8 mouse cellular contexts compared by ENCODE assay signal in genomic region chr2:32607262-32607947, GRCm38 (mm10). TPM values are rescaled to one million over a fixed set of nuclear protein-coding genes. Genes with fewer than 3 reads are reported as not detected.
DNase-seq lines count a peak whose midpoint lies in the region; ATAC-seq and TF ChIP-seq lines count a peak whose summit lies in the region.

No protein-coding gene starts in this region.

- peak overlapping the region; percentile 86 for H3K9ac ChIP-seq in kidney, embryonic 16.5 days (replicated peaks; ENCODE audit: low read length)
- H3K9ac ChIP-seq in heart, embryonic 14.5 days (ENCODE audit: low read length) = peak overlapping the region; percentile 86
- H3K9ac ChIP-seq in limb, embryonic 14.5 days (ENCODE audit: low read depth, low read length, severe bottlenecking) = peak overlapping the region; percentile 85
- H3K9ac ChIP-seq in midbrain, embryonic 12.5 days (replicated peaks) = peak overlapping the region; percentile 77
- peak overlapping the region; percentile 71 for H3K9ac ChIP-seq in stomach, postnatal 0 days (ENCODE audit: low read length)

- no peaks in the 10 kb centered on the region for H3K27me3 ChIP-seq in kidney, embryonic 16.5 days (ENCODE audit: insufficient read depth, low read length)
- 0 out of 2 replicates have a peak, but pooled peaks cover 6% of the 10 kb centered on the region for H3K27me3 ChIP-seq in embryonic facial prominence, embryonic 10.5 days (replicated peaks; ENCODE audit: low read depth, poor library complexity, severe bottlenecking)
- no peaks in the 10 kb centered on the region for H3K27me3 ChIP-seq in heart, embryonic 14.5 days (ENCODE audit: control insufficient read depth, insufficient read depth, low read length)
- H3K27me3 ChIP-seq in limb, embryonic 14.5 days (ENCODE audit: control insufficient read depth, insufficient read depth, low read length) = no peaks in the 10 kb centered on the region
- peaks cover 27% of the 10 kb centered on the region for H3K27me3 ChIP-seq in midbrain, embryonic 12.5 days
- H3K27me3 ChIP-seq in stomach, postnatal 0 days (ENCODE audit: control insufficient read depth, insufficient read depth, low read length) = no peaks in the 10 kb centered on the region

- no peaks in the 10 kb centered on the region for H3K9me3 ChIP-seq in kidney, embryonic 16.5 days (ENCODE audit: low read length)
- H3K9me3 ChIP-seq in embryonic facial prominence, embryonic 10.5 days = peaks cover 2% of the 10 kb centered on the region; the same call in 1 of the 2 replicates
- no peaks in the 10 kb centered on the region for H3K9me3 ChIP-seq in heart, embryonic 14.5 days (ENCODE audit: control insufficient read depth, low read length)
- no peaks in the 10 kb centered on the region for H3K9me3 ChIP-seq in limb, embryonic 14.5 days (ENCODE audit: control insufficient read depth, low read length)
- no peaks in the 10 kb centered on the region for H3K9me3 ChIP-seq in midbrain, embryonic 12.5 days
- H3K9me3 ChIP-seq in stomach, postnatal 0 days (ENCODE audit: control insufficient read depth, low read length) = no peaks in the 10 kb centered on the region

- peaks cover 3% of the 10 kb centered on the region; the same call in 1 of the 2 replicates for H3K36me3 ChIP-seq in kidney, embryonic 16.5 days (ENCODE audit: insufficient read depth, low read length)
- H3K36me3 ChIP-seq in embryonic facial prominence, embryonic 10.5 days (replicated peaks) = peaks cover 8% of the 10 kb centered on the region
- peaks cover 4% of the 10 kb centered on the region for H3K36me3 ChIP-seq in heart, embryonic 14.5 days (ENCODE audit: control insufficient read depth, insufficient read depth, low read length)
- 0 out of 2 replicates have a peak, but pooled peaks cover 3% of the 10 kb centered on the region for H3K36me3 ChIP-seq in limb, embryonic 14.5 days (ENCODE audit: control insufficient read depth, insufficient read depth, low read length)
- H3K36me3 ChIP-seq in midbrain, embryonic 12.5 days = no peaks in the 10 kb centered on the region
- no peaks in the 10 kb centered on the region for H3K36me3 ChIP-seq in stomach, postnatal 0 days (ENCODE audit: control insufficient read depth, insufficient read depth, low read length)

- no peak for DNase-seq in kidney, adult 9 months
- DNase-seq in R1 (ENCODE audit: low read depth, low spot score) = peak; percentile 74
- peak; percentile 79 for DNase-seq in embryonic facial prominence, embryonic 10.5 days (ENCODE audit: low spot score)
- DNase-seq in limb, embryonic 14.5 days (ENCODE audit: low spot score) = peak; percentile 76
- DNase-seq in stomach, postnatal 0 days (ENCODE audit: low spot score) = no peak

- no peak for TF ChIP-seq POLR2A in limb, embryonic 14.5 days (IDR thresholded peaks at IDR 0.05; ENCODE audit: borderline replicate concordance, extremely low read depth, insufficient read depth, insufficient read length)

- H3K4me2 ChIP-seq in kidney, embryonic 16.5 days (replicated peaks; ENCODE audit: low read depth, low read length) = peak overlapping the region; percentile 88
- peak overlapping the region; percentile 80 for H3K4me2 ChIP-seq in heart, embryonic 14.5 days (ENCODE audit: low read length)
- peak overlapping the region; percentile 79 for H3K4me2 ChIP-seq in limb, embryonic 14.5 days (replicated peaks; ENCODE audit: low read depth, low read length, severe bottlenecking)
- H3K4me2 ChIP-seq in midbrain, embryonic 12.5 days (replicated peaks) = peak overlapping the region; percentile 93
- peak overlapping the region; percentile 82 for H3K4me2 ChIP-seq in stomach, postnatal 0 days (replicated peaks; ENCODE audit: low read depth)

- TF ChIP-seq EP300 in stomach, postnatal 0 days (optimal IDR thresholded peaks at IDR 0.05) = no peak

- peak overlapping the region; percentile 27; the same call in 1 of the 2 replicates for H3K27ac ChIP-seq in kidney, embryonic 16.5 days (ENCODE audit: low read length)
- peak overlapping the region; percentile 91 for H3K27ac ChIP-seq in embryonic facial prominence, embryonic 10.5 days (replicated peaks)
- peak overlapping the region; percentile 25 to 91; a peak in 3 of 4 replicates for H3K27ac ChIP-seq in heart, embryonic 14.5 days (replicated peaks in 1 of 2; ENCODE audit: control insufficient read depth in 1 of 2, insufficient read depth in 1 of 2, low read depth in 2 of 2, low read length in 2 of 2)
- H3K27ac ChIP-seq in limb, embryonic 14.5 days (replicated peaks; ENCODE audit: low read depth, low read length) = peak overlapping the region; percentile 35; the same call in 1 of the 2 replicates
- no peak overlapping the region for H3K27ac ChIP-seq in midbrain, embryonic 12.5 days (replicated peaks)
- H3K27ac ChIP-seq in stomach, postnatal 0 days (replicated peaks) = peak overlapping the region; percentile 73; the same call in 1 of the 2 replicates

- peak; percentile 43 for ATAC-seq in kidney, embryonic 16.5 days (ENCODE audit: low FRiP score, low TSS enrichment)
- no peak for ATAC-seq in heart, embryonic 14.5 days (ENCODE audit: insufficient number of reproducible peaks, insufficient read depth, low FRiP score, low read depth)
- ATAC-seq in limb, embryonic 14.5 days (ENCODE audit: low FRiP score, low read depth) = peak; percentile 47; the same call in 1 of the 2 replicates
- peak; percentile 38; the same call in 1 of the 2 replicates for ATAC-seq in midbrain, embryonic 12.5 days (ENCODE audit: low FRiP score, low read depth)
- ATAC-seq in stomach, postnatal 0 days (ENCODE audit: low FRiP score, low TSS enrichment) = peak; percentile 11

- peak overlapping the region; percentile 68 for H3K4me3 ChIP-seq in kidney, embryonic 16.5 days (ENCODE audit: low read length)
- peak overlapping the region; percentile 81 for H3K4me3 ChIP-seq in embryonic facial prominence, embryonic 10.5 days
- H3K4me3 ChIP-seq in heart, embryonic 14.5 days (ENCODE audit: control insufficient read depth in 1 of 2, insufficient read depth in 1 of 2, low read depth in 1 of 2, low read length in 2 of 2) = peak overlapping the region; percentile 74 to 80
- peak overlapping the region; percentile 82 for H3K4me3 ChIP-seq in limb, embryonic 14.5 days (replicated peaks; ENCODE audit: low read length)
- H3K4me3 ChIP-seq in midbrain, embryonic 12.5 days = peak overlapping the region; percentile 59
- H3K4me3 ChIP-seq in stomach, postnatal 0 days (ENCODE audit: low read depth, low read length) = peak overlapping the region; percentile 70

- WGBS in kidney, embryonic 16.5 days = 2% methylated on average over 33 of the region's 34 CpGs
- WGBS in embryonic facial prominence, embryonic 10.5 days = 6% methylated on average over 34 of the region's 34 CpGs
- WGBS in heart, embryonic 14.5 days = 3% methylated on average over 34 of the region's 34 CpGs
- 10% methylated on average over 26 of the region's 34 CpGs for WGBS in limb, embryonic 14.5 days
- 8% methylated on average over 34 of the region's 34 CpGs for WGBS in midbrain, embryonic 12.5 days
- 4% methylated on average over 34 of the region's 34 CpGs for WGBS in stomach, postnatal 0 days

- peaks cover 38% of the 10 kb centered on the region for H3K4me1 ChIP-seq in kidney, embryonic 16.5 days (ENCODE audit: insufficient read depth, low read length)
- peaks cover 58% of the 10 kb centered on the region for H3K4me1 ChIP-seq in embryonic facial prominence, embryonic 10.5 days
- H3K4me1 ChIP-seq in heart, embryonic 14.5 days (ENCODE audit: control insufficient read depth in 2 of 2, insufficient read depth in 2 of 2, low read length in 2 of 2) = peaks cover 25 to 41% of the 10 kb centered on the region in 2 experiments
- peaks cover 22% of the 10 kb centered on the region for H3K4me1 ChIP-seq in limb, embryonic 14.5 days (ENCODE audit: control insufficient read depth, insufficient read depth, low read length)
- peaks cover 30% of the 10 kb centered on the region for H3K4me1 ChIP-seq in midbrain, embryonic 12.5 days
- H3K4me1 ChIP-seq in stomach, postnatal 0 days (replicated peaks; ENCODE audit: control insufficient read depth, insufficient read depth) = peaks cover 6% of the 10 kb centered on the region; the same call in 1 of the 2 replicates

- TF ChIP-seq CTCF in stomach, postnatal 0 days (IDR thresholded peaks at IDR 0.05; ENCODE audit: low read depth) = no peak

RNA-seq across cellular contexts. Expression of gene St6galnac6, which starts 7.9 kb away (rescaled TPM):
- polyA plus RNA-seq in kidney, embryonic 16.5 days (2015; fragmentation: Nextera tagmentation; extraction: Ambion mirVana) = 18.5 and 18.6 TPM in 2 replicates
- polyA plus RNA-seq in embryonic facial prominence, embryonic 10.5 days (2016; fragmentation: Nextera tagmentation; extraction: Ambion mirVana) = 17.1 and 17.3 TPM in 2 replicates
- 11.0 and 12.2 TPM in 2 replicates for polyA plus RNA-seq in heart, embryonic 14.5 days (2014; fragmentation: Nextera tagmentation; extraction: Ambion mirVana)
- polyA plus RNA-seq in limb, embryonic 14.5 days (2012; rRNA removed) = 39.2 and 52.9 TPM in 2 replicates
- polyA plus RNA-seq in limb, embryonic 14.5 days (2014; fragmentation: Nextera tagmentation; extraction: Ambion mirVana) = 10.7 and 11.7 TPM in 2 replicates
- 10.6 and 11.2 TPM in 2 replicates for polyA plus RNA-seq in midbrain, embryonic 12.5 days (2016; fragmentation: Nextera tagmentation; extraction: Ambion mirVana)
- 9.1 and 11.3 TPM in 2 replicates for polyA plus RNA-seq in stomach, postnatal 0 days (2015; fragmentation: Nextera tagmentation; extraction: Ambion mirVana)

RNA-seq across cellular contexts. Expression of gene Ak1, which starts 14.2 kb away (rescaled TPM):
- 35.7 and 39.1 TPM in 2 replicates for polyA plus RNA-seq in kidney, embryonic 16.5 days (2015; fragmentation: Nextera tagmentation; extraction: Ambion mirVana)
- 20.5 and 24.7 TPM in 2 replicates for polyA plus RNA-seq in embryonic facial prominence, embryonic 10.5 days (2016; fragmentation: Nextera tagmentation; extraction: Ambion mirVana)
- polyA plus RNA-seq in heart, embryonic 14.5 days (2014; fragmentation: Nextera tagmentation; extraction: Ambion mirVana) = 336 and 355 TPM in 2 replicates
- polyA plus RNA-seq in limb, embryonic 14.5 days (2012; rRNA removed) = 25.5 and 26.7 TPM in 2 replicates
- 44.1 and 56.2 TPM in 2 replicates for polyA plus RNA-seq in limb, embryonic 14.5 days (2014; fragmentation: Nextera tagmentation; extraction: Ambion mirVana)
- 31.6 and 34.7 TPM in 2 replicates for polyA plus RNA-seq in midbrain, embryonic 12.5 days (2016; fragmentation: Nextera tagmentation; extraction: Ambion mirVana)
- 21.8 and 26.1 TPM in 2 replicates for polyA plus RNA-seq in stomach, postnatal 0 days (2015; fragmentation: Nextera tagmentation; extraction: Ambion mirVana)

RNA-seq across cellular contexts. Expression of gene St6galnac4, which starts 20.5 kb away (rescaled TPM):
- polyA plus RNA-seq in kidney, embryonic 16.5 days (2015; fragmentation: Nextera tagmentation; extraction: Ambion mirVana) = 24.7 TPM in 2 replicates
- 25.1 and 26.4 TPM in 2 replicates for polyA plus RNA-seq in embryonic facial prominence, embryonic 10.5 days (2016; fragmentation: Nextera tagmentation; extraction: Ambion mirVana)
- polyA plus RNA-seq in heart, embryonic 14.5 days (2014; fragmentation: Nextera tagmentation; extraction: Ambion mirVana) = 33.4 and 35.7 TPM in 2 replicates
- 31.8 and 44.9 TPM in 2 replicates for polyA plus RNA-seq in limb, embryonic 14.5 days (2012; rRNA removed)
- 33.3 and 33.9 TPM in 2 replicates for polyA plus RNA-seq in limb, embryonic 14.5 days (2014; fragmentation: Nextera tagmentation; extraction: Ambion mirVana)
- polyA plus RNA-seq in midbrain, embryonic 12.5 days (2016; fragmentation: Nextera tagmentation; extraction: Ambion mirVana) = 16.1 and 17.9 TPM in 2 replicates
- 7.4 and 7.7 TPM in 2 replicates for polyA plus RNA-seq in stomach, postnatal 0 days (2015; fragmentation: Nextera tagmentation; extraction: Ambion mirVana)

RNA-seq across cellular contexts. Expression of gene 9430097D07Rik, which starts 31.9 kb away (rescaled TPM):
- polyA plus RNA-seq in kidney, embryonic 16.5 days (2015; fragmentation: Nextera tagmentation; extraction: Ambion mirVana) = 0.12 and 0.16 TPM in 2 replicates
- 0.11 TPM in 2 replicates for polyA plus RNA-seq in embryonic facial prominence, embryonic 10.5 days (2016; fragmentation: Nextera tagmentation; extraction: Ambion mirVana)
- 0.13 TPM in 1 of 2 replicates, not detected in the other for polyA plus RNA-seq in heart, embryonic 14.5 days (2014; fragmentation: Nextera tagmentation; extraction: Ambion mirVana)
- polyA plus RNA-seq in limb, embryonic 14.5 days (2012; rRNA removed) = 0.09 TPM in 1 of 2 replicates, not detected in the other
- polyA plus RNA-seq in limb, embryonic 14.5 days (2014; fragmentation: Nextera tagmentation; extraction: Ambion mirVana) = 0.17 TPM in 1 of 2 replicates, not detected in the other
- 0.16 and 0.56 TPM in 2 replicates for polyA plus RNA-seq in midbrain, embryonic 12.5 days (2016; fragmentation: Nextera tagmentation; extraction: Ambion mirVana)
- polyA plus RNA-seq in stomach, postnatal 0 days (2015; fragmentation: Nextera tagmentation; extraction: Ambion mirVana) = not detected in 2 replicates

RNA-seq across cellular contexts. Expression of gene Pip5kl1, which starts 32.8 kb away (rescaled TPM):
- polyA plus RNA-seq in kidney, embryonic 16.5 days (2015; fragmentation: Nextera tagmentation; extraction: Ambion mirVana) = 2.5 and 2.6 TPM in 2 replicates
- polyA plus RNA-seq in embryonic facial prominence, embryonic 10.5 days (2016; fragmentation: Nextera tagmentation; extraction: Ambion mirVana) = 2.0 and 2.1 TPM in 2 replicates
- 0.19 TPM in 1 of 2 replicates, not detected in the other for polyA plus RNA-seq in heart, embryonic 14.5 days (2014; fragmentation: Nextera tagmentation; extraction: Ambion mirVana)
- polyA plus RNA-seq in limb, embryonic 14.5 days (2012; rRNA removed) = 1.9 and 3.1 TPM in 2 replicates
- polyA plus RNA-seq in limb, embryonic 14.5 days (2014; fragmentation: Nextera tagmentation; extraction: Ambion mirVana) = 0.43 and 1.3 TPM in 2 replicates
- 2.7 and 3.1 TPM in 2 replicates for polyA plus RNA-seq in midbrain, embryonic 12.5 days (2016; fragmentation: Nextera tagmentation; extraction: Ambion mirVana)
- polyA plus RNA-seq in stomach, postnatal 0 days (2015; fragmentation: Nextera tagmentation; extraction: Ambion mirVana) = 0.08 and 0.18 TPM in 2 replicates

Comparison
In these comparisons a context has a peak if more than half of its experiments do, and no peak if none do; other contexts are left out.
1. DNase-seq: peak in R1 (single experiment), embryonic facial prominence, embryonic 10.5 days (single experiment) and limb, embryonic 14.5 days (single experiment); none in kidney, adult 9 months (single experiment) and stomach, postnatal 0 days (single experiment).
2. Peak in every context shown above with its lines, with median percentiles within 50 percentile points of each other: H3K4me2 ChIP-seq, H3K4me3 ChIP-seq and H3K9ac ChIP-seq.